Mouse (Mus musculus) limb, embryonic 10.5 days (tissue): ENCODE data around the gene Patz1. TPM values are rescaled to one million over a fixed set of nuclear protein-coding genes. Genes with fewer than 3 reads are reported as not detected.

Experiments used
- polyA plus RNA-seq: library from polyadenylated mRNA; unstranded; fragments of >200 nt; fragmentation: Nextera tagmentation; extraction: Ambion mirVana; gene quantifications from 2 replicates; pipeline ENCODE4 v1.2.1, GENCODE M21; 2016

Gene Patz1
- polyA plus RNA-seq, 1 experiment from 2014 or later: 80.2 TPM

Other genes starting within 250 kb of the Patz1 start
- 11.0 and 14.3 TPM in 2 replicates for gene Sfi1, start 95.4 kb upstream of the Patz1 start, polyA plus RNA-seq
- 64.7 and 74.1 TPM in 2 replicates for gene Eif4enif1, start 86.5 kb upstream of the Patz1 start, polyA plus RNA-seq
- 276 and 280 TPM in 2 replicates for gene Drg1, start 22.5 kb upstream of the Patz1 start, polyA plus RNA-seq
- gene Pik3ip1, start 41.5 kb downstream of the Patz1 start, polyA plus RNA-seq: 5.9 and 8.5 TPM in 2 replicates
- gene Limk2, start 120.3 kb downstream of the Patz1 start, polyA plus RNA-seq: 45.2 and 54.6 TPM in 2 replicates
- 37.7 and 47.1 TPM in 2 replicates for gene Rnf185, start 163.5 kb downstream of the Patz1 start, polyA plus RNA-seq
- gene Pla2g3, start 199.4 kb downstream of the Patz1 start, polyA plus RNA-seq: 1.2 and 1.5 TPM in 2 replicates
- gene Inpp5j, start 215.9 kb downstream of the Patz1 start, polyA plus RNA-seq: 0.06 and 0.09 TPM in 2 replicates
- 24.4 and 35.0 TPM in 2 replicates for gene Selenom, start 225.8 kb downstream of the Patz1 start, polyA plus RNA-seq